Mouse (Mus musculus): ENCODE measurements at regions not wholly inside any gene's neighbourhood (a gene's known extent, or its start where the extent isn't known, plus 50 kb on each side); places are given as distances from the start of the nearest gene placed in this dataset.

GRCm38 (mm10) chr15:59712077-59712752, 304.2 kb downstream of the 4933412E24Rik start:
- intact Hi-C loops (cut with DNase I): no loop called here
- DNase-seq (ENCODE audit: low spot score): no peak

DNA sequence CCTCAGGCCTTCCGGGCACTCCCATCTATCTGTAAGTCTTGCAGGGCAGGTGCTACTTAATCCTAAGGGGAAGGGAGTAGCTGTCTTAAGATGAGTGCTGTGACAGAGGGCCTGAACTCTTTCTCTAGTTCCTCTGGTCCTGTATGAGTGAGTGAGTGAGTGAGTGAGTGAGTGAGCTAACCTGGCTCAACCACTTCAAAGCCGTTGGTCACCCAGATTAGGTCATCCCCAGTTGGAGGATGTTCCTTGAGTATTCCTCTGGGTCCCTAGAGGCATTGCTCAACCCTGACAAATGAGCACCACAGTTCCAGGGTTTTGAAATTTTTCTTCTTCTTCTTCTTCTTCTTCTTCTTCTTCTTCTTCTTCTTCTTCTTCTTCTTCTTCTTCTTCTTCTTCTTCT, 306.5 kb downstream of the 4933412E24Rik start:
- DNase-seq (ENCODE audit: low spot score): no peak
- intact Hi-C loops (cut with DNase I): no loop called here

DNA sequence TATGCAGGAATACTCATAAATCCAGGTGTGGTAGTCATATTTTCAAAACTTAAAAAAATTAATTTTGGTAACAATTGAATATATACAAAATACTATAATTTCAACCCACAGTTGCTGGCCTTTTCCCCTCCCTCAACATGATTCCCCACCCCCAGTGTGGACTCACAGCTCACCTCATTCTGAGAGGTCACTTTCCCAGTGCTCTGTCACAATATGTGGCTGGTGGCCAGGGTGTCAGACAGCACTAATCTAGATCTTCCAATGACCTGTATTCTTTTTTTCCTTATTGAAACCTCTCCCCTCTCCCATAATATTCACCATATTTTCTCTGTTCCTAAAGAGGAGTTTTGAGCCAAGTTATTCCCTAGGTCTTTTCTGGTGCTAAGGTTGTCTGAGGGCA, 308.0 kb downstream of the 4933412E24Rik start:
- DNase-seq (ENCODE audit: low spot score): no peak
- intact Hi-C loops (cut with DNase I): no loop called here

DNA sequence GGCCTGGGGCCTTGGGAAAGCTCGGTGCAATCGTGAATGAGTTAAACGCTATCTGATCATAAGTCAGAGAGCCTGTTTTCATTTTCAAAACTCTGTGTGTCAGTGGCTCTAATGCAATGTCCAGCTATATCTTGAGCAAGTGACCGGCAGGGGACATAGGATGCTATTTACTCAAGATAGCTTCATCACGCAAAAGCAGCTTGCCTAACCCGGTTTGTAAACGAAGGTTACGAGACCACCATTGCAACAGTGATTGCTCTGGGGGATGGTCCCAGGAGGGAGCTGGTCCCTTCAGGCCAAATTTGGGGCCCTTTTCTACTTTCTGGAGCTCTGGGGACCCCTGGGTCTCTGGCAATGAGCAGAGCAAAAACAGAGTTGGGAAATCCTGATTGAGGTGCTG, 309.3 kb downstream of the 4933412E24Rik start:
- DNase-seq (ENCODE audit: low spot score): no peak
- intact Hi-C loops (cut with DNase I): no loop called here

Data from heart, postnatal 25 days (tissue).